Mouse (Mus musculus) cerebral cortex, adult 2 months (tissue): ENCODE results near the gene Rnf114.

ENCODE experiments used
- WGBS: fragments of 180-500 bp; shearing (Covaris S2); methylation state at CpG from one replicate; pipeline ENCODE4 v1.1.7; 2018; 5-methylcytosine and 5-hydroxymethylcytosine counted together

Rnf114 gene

GRCm38 (mm10) chr2:167491757-167492708 is at the start of gene Rnf114:
TSS of gene Rnf114 (plus strand) at chr2:167492645.
- 1% methylated on average over 52 of the region's 52 CpGs for WGBS

- WGBS, result 92% methylated on average over 4 of the region's 4 CpGs
Measured at GRCm38 (mm10) chr2:167443411-167444193, 48.8 kb upstream of the Rnf114 start.

- WGBS, result 66% methylated on average over 20 of the region's 20 CpGs
Measured at GRCm38 (mm10) chr2:167445911-167446780, 46.3 kb upstream of the Rnf114 start.

- 96% methylated on average over 7 of the region's 7 CpGs for WGBS
Measured at GRCm38 (mm10) chr2:167447207-167447606, 45.2 kb upstream of the Rnf114 start.

GRCm38 (mm10) chr2:167447629-167448028 is 44.8 kb upstream of the Rnf114 start:
- 93% methylated on average over 8 of the region's 8 CpGs for WGBS

- WGBS, result 82% methylated on average over 21 of the region's 21 CpGs
Measured at GRCm38 (mm10) chr2:167449331-167450275, 42.8 kb upstream of the Rnf114 start.

- WGBS, result 84% methylated on average over 8 of the region's 8 CpGs
Measured at GRCm38 (mm10) chr2:167450647-167451046, 41.8 kb upstream of the Rnf114 start.

GRCm38 (mm10) chr2:167453814-167454213 is 38.6 kb upstream of the Rnf114 start:
- WGBS, result 42% methylated on average over 3 of the region's 3 CpGs

GRCm38 (mm10) chr2:167456361-167457020 is 36.0 kb upstream of the Rnf114 start:
- 61% methylated on average over 5 of the region's 5 CpGs for WGBS

- 57% methylated on average over 9 of the region's 9 CpGs for WGBS
Measured at GRCm38 (mm10) chr2:167457213-167457612, 35.2 kb upstream of the Rnf114 start.

- 88% methylated on average over 3 of the region's 3 CpGs for WGBS
Measured at GRCm38 (mm10) chr2:167458548-167458947, 33.9 kb upstream of the Rnf114 start.

GRCm38 (mm10) chr2:167459071-167459865 is 33.2 kb upstream of the Rnf114 start:
- WGBS, result 85% methylated on average over 6 of the region's 6 CpGs

GRCm38 (mm10) chr2:167462954-167463353 is 29.5 kb upstream of the Rnf114 start:
- WGBS, result 57% methylated on average over 6 of the region's 6 CpGs

- 96% methylated on average over 5 of the region's 5 CpGs for WGBS
Measured at GRCm38 (mm10) chr2:167463802-167464201, 28.6 kb upstream of the Rnf114 start.

- 92% methylated on average over 3 of the region's 3 CpGs for WGBS
Measured at GRCm38 (mm10) chr2:167465951-167466350, 26.5 kb upstream of the Rnf114 start.

GRCm38 (mm10) chr2:167467214-167467613 is 25.2 kb upstream of the Rnf114 start:
- WGBS, result 84% methylated on average over 5 of the region's 5 CpGs

GRCm38 (mm10) chr2:167468444-167468843 is 24.0 kb upstream of the Rnf114 start:
- WGBS, result 80% methylated on average over 6 of the region's 6 CpGs

GRCm38 (mm10) chr2:167470611-167471010 is 21.8 kb upstream of the Rnf114 start:
- 89% methylated on average over 3 of the region's 3 CpGs for WGBS

- WGBS, result 86% methylated on average over 6 of the region's 6 CpGs
Measured at GRCm38 (mm10) chr2:167471585-167471984, 20.9 kb upstream of the Rnf114 start.
